Mouse (Mus musculus) embryonic facial prominence, embryonic 15.5 days (tissue): ENCODE measurements around the gene Hic1. TPM values are rescaled to one million over a fixed set of nuclear protein-coding genes. Genes with fewer than 3 reads are reported as not detected.
A peak's percentile ranks its signal among the peaks of the same experiment; 100 is the strongest.

Experiments used
- ATAC-seq: fragments of 200-750 bp; cut with Nextera tagmentation; 2 replicates; pipeline ENCODE4 v1.8.0; 2017; ENCODE audit warnings: low read depth, moderate TSS enrichment; ENCODE audit not compliant: insufficient number of reproducible peaks, low FRiP score, low TSS enrichment
- H3K27ac ChIP-seq: fragments of 300-500 bp; sonication (generic); replicated peaks from 2 replicates; pipeline ENCODE4 v1.5.1; 2015; ENCODE audit warnings: mild to moderate bottlenecking, inconsistent platforms
- H3K27me3 ChIP-seq: fragments of 300-500 bp; sonication (generic); 2 replicates; pipeline ENCODE4 v1.6.1; 2015; ENCODE audit warnings: inconsistent platforms
- H3K36me3 ChIP-seq: fragments of 300-500 bp; sonication (generic); 2 replicates; pipeline ENCODE4 v1.6.1; 2015; ENCODE audit warnings: mild to moderate bottlenecking, inconsistent platforms
- H3K4me1 ChIP-seq: fragments of 300-500 bp; sonication (generic); 2 replicates; pipeline ENCODE4 v1.6.1; 2015; ENCODE audit warnings: inconsistent platforms
- H3K4me2 ChIP-seq: fragments of 300-500 bp; sonication (generic); replicated peaks from 2 replicates; pipeline ENCODE4 v1.6.1; 2015; ENCODE audit warnings: mild to moderate bottlenecking, inconsistent platforms
- H3K4me3 ChIP-seq: fragments of 300-500 bp; sonication (generic); replicated peaks from 2 replicates; pipeline ENCODE4 v1.5.1; 2015; ENCODE audit warnings: mild to moderate bottlenecking, inconsistent platforms
- H3K9ac ChIP-seq: fragments of 300-500 bp; sonication (generic); 2 replicates; pipeline ENCODE4 v1.6.1; 2015; ENCODE audit warnings: inconsistent platforms
- H3K9me3 ChIP-seq: fragments of 300-500 bp; sonication (generic); replicated peaks from 2 replicates; pipeline ENCODE4 v1.6.1; 2016; ENCODE audit warnings: inconsistent platforms
- WGBS: fragments of 180-500 bp; shearing (Covaris S2); methylation state at CpG from one replicate; pipeline ENCODE4 v1.1.7; 2015; 5-methylcytosine and 5-hydroxymethylcytosine counted together
- polyA plus RNA-seq: library from polyadenylated mRNA; unstranded; fragments of >200 nt; fragmentation: Nextera tagmentation; extraction: Ambion mirVana; gene quantifications from 2 replicates; pipeline ENCODE4 v1.2.1, GENCODE M21; 2015

Gene Hic1
- polyA plus RNA-seq, 1 experiment from 2014 or later, result 17.7 TPM

DNA sequence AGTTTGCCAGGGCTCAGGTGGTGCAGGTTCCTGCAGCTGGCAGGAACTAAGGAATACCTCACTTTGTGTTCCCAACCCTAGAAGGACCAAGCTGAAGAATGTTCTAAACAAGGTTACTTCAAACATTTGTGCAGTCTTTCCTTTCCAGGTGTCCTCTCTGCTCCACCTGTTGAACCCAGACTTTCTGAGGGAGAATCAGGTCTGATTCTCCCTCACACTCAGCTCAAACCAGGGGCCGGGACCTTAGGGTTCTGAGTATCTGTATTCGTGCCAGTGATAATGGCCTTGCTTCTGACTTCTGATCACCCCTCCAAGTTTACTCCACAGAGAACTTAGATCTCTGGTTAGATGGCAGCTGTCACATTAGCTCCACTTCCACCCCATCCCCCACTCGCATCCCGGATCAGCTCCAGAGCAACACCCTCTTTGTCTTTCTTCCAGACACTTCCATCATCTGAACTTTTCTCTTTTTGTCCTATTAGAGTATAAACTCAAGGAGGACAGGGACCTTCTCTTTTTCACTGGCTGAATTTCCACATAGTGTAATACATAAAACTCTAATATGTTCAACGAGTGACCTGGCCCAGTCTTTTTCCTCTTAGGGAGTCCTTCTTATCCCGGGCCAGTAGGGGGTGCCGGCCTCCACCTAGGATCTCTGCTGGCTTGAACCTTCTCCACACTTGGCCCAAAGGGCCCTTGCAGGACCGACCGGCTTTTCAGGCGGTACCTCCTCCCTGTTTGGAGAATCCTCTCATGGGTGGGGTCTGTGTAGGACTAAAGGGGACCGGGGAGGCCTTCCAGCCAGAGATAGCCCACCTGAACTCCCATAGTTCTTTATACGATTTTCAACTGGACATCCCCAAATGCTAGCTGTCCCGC lies 23.3 kb upstream of the Hic1 start:
- ATAC-seq, result 0 out of 2 replicates have a peak, but pooled peaks have one; percentile 35
- H3K4me1 ChIP-seq, result peaks cover 66% of the 10 kb centered on the region
- H3K9me3 ChIP-seq, result no peaks in the 10 kb centered on the region
- H3K4me2 ChIP-seq, result peak overlapping the region; percentile 93
- peak overlapping the region; percentile 62 for H3K4me3 ChIP-seq
- H3K9ac ChIP-seq, result 0 out of 2 replicates have a peak overlapping the region, but pooled peaks have one; percentile 48
- WGBS, result 22% methylated on average over 13 of the region's 13 CpGs
- H3K27me3 ChIP-seq, result peaks cover 63% of the 10 kb centered on the region
- H3K36me3 ChIP-seq, result no peaks in the 10 kb centered on the region
- no peak overlapping the region for H3K27ac ChIP-seq

DNA sequence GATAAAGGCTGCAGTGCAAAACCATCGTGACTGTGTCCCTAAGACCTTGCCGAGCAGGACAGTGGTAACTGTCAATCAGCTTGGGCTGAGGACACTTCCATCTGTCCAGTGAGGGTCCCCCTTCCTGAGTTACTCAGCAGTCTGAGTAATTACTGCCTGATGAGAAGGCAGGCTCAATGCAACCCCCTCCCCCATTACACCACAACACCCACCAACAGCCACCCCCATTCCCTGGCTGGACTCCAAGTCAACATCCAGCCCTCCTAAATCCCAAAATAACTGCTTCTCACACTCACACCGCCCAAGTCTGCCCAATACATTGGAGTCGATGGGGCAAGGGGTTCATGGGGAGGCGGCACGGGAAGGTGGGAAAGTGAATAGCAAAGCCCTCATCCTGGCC lies 22.5 kb upstream of the Hic1 start:
- Histone ChIP-seq H3K36me3 (no peaks in the 10 kb centered on the region), H3K4me3 (no peak overlapping the region), H3K9me3 (no peaks in the 10 kb centered on the region), H3K27me3 (peaks cover 57% of the 10 kb centered on the region), H3K4me2 (no peak overlapping the region), H3K4me1 (peaks cover 66% of the 10 kb centered on the region), H3K27ac (no peak overlapping the region), H3K9ac (no peak overlapping the region)
- no peak for ATAC-seq
- 47% methylated on average over 6 of the region's 6 CpGs for WGBS

DNA sequence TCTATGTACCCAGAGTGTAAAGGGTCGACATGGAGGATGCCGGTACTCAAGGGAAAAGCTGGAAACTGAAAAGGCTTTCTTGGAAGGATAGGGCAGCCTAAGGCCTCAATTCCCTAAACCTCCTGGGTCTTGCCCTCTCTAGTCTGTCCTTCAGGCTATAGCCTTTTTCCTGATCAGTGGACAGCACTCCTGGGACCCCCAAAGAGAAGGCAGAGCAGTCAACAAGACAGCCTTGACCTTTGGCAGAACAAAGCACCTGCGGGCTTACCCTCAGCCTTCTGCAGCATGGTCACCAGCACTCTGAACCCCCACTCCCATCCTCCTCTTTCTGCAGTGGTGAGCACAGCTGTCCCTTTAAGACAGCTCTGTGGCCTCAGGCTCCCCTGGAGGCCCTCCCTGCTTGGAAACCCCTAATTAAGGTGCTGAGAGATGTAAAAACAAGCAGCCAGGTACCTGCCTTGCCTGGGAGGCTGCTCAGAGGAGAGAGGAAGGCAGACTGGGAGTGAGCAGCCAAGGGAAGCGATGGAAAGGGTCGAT lies 21.7 kb upstream of the Hic1 start, which contains the start of gene Dph1:
TSS of gene Dph1 (minus strand) at position 337 of the 537 bp plus-strand sequence.
- Histone ChIP-seq H3K9me3 (no peaks in the 10 kb centered on the region), H3K4me3 (peak within 1 kb of the TSS; percentile 91), H3K4me1 (peaks cover 62% of the 10 kb centered on the region), H3K9ac (peak within 1 kb of the TSS; percentile 54), H3K27me3 (peaks cover 49% of the 10 kb centered on the region), H3K36me3 (no peaks in the 10 kb centered on the region), H3K4me2 (peak within 1 kb of the TSS; percentile 85), H3K27ac (0 out of 2 replicates have a peak within 1 kb of the TSS, but pooled peaks have one; percentile 23)
- ATAC-seq, result no peak
- WGBS, result 38% methylated on average over 5 of the region's 5 CpGs

DNA sequence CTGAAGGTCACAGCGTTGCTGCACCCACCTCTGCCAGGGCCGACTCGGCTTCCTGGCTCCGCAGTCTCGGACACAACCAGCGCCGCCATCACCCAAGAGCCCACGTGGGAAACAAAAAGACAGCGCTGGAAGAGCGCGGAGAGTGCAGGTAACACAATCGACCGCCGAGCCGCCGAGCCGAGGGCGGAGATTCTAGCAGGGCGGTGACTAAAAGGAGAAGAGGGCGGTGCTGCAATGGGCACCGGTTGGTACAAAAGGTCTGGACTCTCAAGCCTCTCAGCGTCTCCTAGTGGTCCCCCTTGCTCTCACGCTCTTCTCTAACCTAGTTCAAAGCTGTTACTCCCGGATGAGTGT lies 21.0 kb upstream of the Hic1 start:
- under 1% methylated on average over 24 of the region's 24 CpGs for WGBS
- peak overlapping the region; percentile 91 for H3K4me3 ChIP-seq
- no peaks in the 10 kb centered on the region for H3K36me3 ChIP-seq
- H3K27ac ChIP-seq, result 0 out of 2 replicates have a peak overlapping the region, but pooled peaks have one; percentile 23
- H3K4me1 ChIP-seq, result peaks cover 56% of the 10 kb centered on the region
- H3K9me3 ChIP-seq, result no peaks in the 10 kb centered on the region
- peaks cover 42% of the 10 kb centered on the region for H3K27me3 ChIP-seq
- peak; percentile 70 for ATAC-seq
- H3K9ac ChIP-seq, result peak overlapping the region; percentile 54
- H3K4me2 ChIP-seq, result peak overlapping the region; percentile 85

DNA sequence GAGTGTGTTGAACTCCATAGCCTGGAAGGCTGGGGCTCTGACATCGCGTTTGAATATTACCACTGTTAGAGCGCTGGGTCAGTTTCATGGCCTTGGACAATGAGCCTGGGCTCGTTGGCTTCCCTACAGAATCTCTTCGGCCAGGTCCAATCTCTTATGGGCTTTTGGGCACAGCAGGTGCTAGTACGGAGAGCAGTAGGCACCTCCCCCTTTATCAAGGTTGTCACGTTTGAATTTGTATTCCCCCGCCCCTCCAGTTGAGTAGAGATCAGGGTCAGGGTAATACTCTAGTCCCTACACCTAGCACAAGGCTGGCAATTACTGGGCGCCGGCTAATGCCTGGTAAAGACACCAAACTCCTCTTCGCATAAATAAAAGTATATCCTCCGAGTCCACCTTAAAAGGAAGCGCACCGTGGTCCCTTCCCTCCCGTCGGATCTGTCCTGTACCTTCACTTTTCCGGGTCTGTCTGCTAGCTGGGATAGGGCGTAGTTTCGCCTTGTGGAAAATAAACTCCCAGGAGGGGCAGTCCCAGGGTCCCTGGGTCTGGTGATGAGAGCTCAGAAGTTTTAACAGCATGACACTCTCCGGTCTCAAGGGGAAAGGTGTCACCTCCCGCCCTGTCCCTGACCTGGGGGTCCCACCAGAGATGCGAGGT lies 20.5 kb upstream of the Hic1 start:
- Histone ChIP-seq H3K27me3 (peaks cover 37% of the 10 kb centered on the region), H3K9me3 (no peaks in the 10 kb centered on the region), H3K36me3 (no peaks in the 10 kb centered on the region), H3K9ac (peak overlapping the region; percentile 54), H3K4me1 (peaks cover 52% of the 10 kb centered on the region), H3K4me3 (peak overlapping the region; percentile 91), H3K27ac (no peak overlapping the region), H3K4me2 (peak overlapping the region; percentile 85)
- no peak for ATAC-seq
- WGBS, result 1% methylated on average over 22 of the region's 22 CpGs

DNA sequence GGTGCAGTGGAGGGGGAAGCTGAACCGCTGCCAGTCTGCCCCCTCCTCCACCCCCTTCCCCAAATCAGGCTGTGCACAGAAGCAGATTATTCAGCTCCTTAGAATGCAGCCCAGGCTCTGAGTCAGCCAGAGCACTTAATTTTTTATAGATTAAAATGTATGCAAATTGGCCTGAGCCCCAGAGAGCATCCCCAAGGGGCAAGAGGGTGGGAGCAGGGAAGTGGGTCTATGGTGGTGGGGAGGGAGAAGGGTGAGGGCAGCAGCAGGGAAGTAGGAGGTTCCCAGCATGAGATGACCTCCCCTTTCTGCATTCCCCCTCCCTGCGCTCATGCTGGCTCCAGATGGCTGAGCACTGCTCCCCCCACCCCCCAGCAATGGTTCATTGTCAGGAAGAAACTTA lies 15.7 kb upstream of the Hic1 start:
- no peak overlapping the region for H3K4me3 ChIP-seq
- no peak overlapping the region for H3K4me2 ChIP-seq
- peaks cover 41% of the 10 kb centered on the region for H3K36me3 ChIP-seq
- peaks cover 13% of the 10 kb centered on the region for H3K4me1 ChIP-seq
- no peaks in the 10 kb centered on the region for H3K27me3 ChIP-seq
- 74% methylated on average over 2 of the region's 2 CpGs for WGBS
- no peak overlapping the region for H3K9ac ChIP-seq
- no peaks in the 10 kb centered on the region for H3K9me3 ChIP-seq
- ATAC-seq, result no peak
- H3K27ac ChIP-seq, result no peak overlapping the region; the same call in 1 of the 2 replicates

DNA sequence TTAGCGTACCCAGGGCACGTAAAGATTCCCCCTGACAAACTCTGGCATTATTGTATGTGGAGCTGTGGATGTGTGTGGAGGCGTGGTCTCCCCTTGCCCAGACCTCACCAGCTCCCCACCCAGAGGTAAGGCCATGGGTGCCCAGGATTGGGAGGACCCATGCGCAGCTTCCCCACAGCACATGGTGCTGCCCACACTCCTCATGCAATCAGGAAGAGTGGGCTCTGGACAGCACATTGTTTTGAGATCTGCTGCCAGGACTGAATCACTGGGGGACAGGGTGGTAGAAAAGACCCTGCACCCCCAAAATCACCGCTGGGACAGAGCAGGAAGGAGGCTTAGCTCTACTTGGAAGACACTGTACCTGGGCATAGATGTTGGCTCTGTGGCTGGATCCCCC lies 15.3 kb upstream of the Hic1 start:
- peaks cover 10% of the 10 kb centered on the region for H3K4me1 ChIP-seq
- no peak overlapping the region for H3K9ac ChIP-seq
- no peak overlapping the region for H3K4me3 ChIP-seq
- no peak overlapping the region for H3K4me2 ChIP-seq
- peaks cover 41% of the 10 kb centered on the region for H3K36me3 ChIP-seq
- no peak overlapping the region; the same call in 1 of the 2 replicates for H3K27ac ChIP-seq
- 89% methylated on average over 5 of the region's 5 CpGs for WGBS
- no peaks in the 10 kb centered on the region for H3K9me3 ChIP-seq
- H3K27me3 ChIP-seq, result no peaks in the 10 kb centered on the region
- ATAC-seq, result 0 out of 2 replicates have a peak, but pooled peaks have one; percentile 35

DNA sequence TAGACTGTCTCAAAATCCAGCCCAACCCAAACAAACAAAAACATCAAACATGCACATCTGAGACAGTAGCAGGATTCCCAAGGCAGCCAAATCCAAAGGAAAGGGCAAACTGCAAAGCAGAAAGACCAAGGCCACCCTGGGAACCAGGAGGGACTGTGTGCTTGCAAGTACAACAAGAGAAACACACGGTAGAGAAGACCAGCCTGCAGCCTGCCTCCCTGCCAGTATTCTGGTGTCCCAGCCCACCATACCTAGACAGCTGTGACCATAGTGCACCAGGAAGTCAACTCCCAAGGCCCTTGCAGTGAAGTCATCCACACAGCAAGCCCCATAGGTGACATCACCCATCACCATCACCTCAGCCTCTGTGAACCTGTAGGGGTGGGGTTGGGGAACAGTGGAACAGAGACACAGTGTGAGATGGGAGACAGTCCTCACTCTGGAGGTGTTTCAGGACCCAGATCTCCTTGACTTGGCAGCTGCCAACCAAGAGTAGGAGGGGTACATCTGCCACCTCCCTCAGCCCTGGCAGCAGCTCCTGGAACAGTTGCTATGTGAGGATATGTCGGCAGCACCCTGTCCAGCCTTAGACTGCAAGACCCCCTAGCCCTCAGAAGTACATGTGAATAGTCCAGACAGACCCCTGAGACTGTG lies 14.7 kb upstream of the Hic1 start:
- no peak for ATAC-seq
- Histone ChIP-seq H3K9me3 (no peaks in the 10 kb centered on the region), H3K4me1 (peaks cover 6% of the 10 kb centered on the region), H3K27ac (no peak overlapping the region), H3K4me3 (no peak overlapping the region), H3K36me3 (peaks cover 41% of the 10 kb centered on the region), H3K9ac (no peak overlapping the region), H3K4me2 (no peak overlapping the region), H3K27me3 (no peaks in the 10 kb centered on the region)
- 81% methylated on average over 2 of the region's 2 CpGs for WGBS

DNA sequence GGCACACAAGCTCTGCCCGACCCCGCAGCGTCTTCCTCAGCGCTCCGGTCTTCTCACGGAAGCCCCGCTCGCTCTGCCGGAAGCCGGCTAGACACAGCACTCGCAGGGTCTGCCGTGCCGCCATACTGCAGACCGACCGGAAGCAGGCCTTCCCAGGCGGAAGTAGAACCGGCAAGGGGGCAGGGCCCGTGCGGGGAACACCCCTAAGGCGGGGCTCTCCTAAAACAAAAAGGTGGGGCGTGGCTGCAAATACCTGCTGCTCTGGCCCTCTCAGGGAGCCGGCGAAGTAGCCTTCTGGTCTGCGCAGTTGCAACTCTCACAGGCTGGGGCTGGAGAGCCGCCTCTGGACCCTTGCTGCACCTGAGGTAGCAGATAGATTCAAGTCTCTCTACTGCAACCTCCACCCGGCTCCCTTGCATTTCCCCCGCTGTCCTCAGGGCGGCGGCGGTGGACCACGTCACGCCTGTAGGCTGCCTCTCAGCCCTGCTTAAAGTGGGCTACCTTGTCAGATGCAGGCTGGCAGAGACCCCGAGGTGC lies 9.4 kb upstream of the Hic1 start, which contains the start of gene Ovca2:
TSS of gene Ovca2 (minus strand) at position 164 of the 537 bp plus-strand sequence.
- ATAC-seq, result peak; percentile 94
- Histone ChIP-seq H3K27ac (peak within 1 kb of the TSS; percentile 82), H3K9me3 (no peaks in the 10 kb centered on the region), H3K4me3 (peak within 1 kb of the TSS; percentile 59), H3K36me3 (peaks cover 48% of the 10 kb centered on the region), H3K9ac (peak within 1 kb of the TSS; percentile 53), H3K4me1 (peaks cover 18% of the 10 kb centered on the region), H3K27me3 (peaks cover 6% of the 10 kb centered on the region; the same call in 1 of the 2 replicates), H3K4me2 (peak within 1 kb of the TSS; percentile 71)
- WGBS, result under 1% methylated on average over 33 of the region's 33 CpGs

DNA sequence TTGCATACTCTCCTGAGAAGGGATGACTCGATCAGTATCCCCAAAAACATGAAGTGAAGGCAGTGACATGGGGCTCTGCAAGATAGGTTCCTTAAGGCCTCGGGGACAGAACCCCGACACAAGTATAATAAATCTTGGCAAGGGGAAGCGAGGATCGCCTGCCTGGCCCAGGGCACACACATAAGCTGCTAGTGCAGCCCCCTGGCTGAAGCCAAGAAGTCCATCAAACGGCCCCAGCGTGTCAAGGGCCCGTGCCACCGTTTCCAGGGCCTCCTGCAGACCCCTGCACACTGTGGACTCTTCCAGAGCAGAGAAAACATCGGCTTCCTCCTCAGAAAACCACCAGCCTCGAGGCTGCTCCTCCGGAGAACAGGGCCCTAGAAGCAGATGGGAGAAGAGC lies 8.7 kb upstream of the Hic1 start:
- 51% methylated on average over 12 of the region's 12 CpGs for WGBS
- Histone ChIP-seq H3K36me3 (peaks cover 40% of the 10 kb centered on the region), H3K27ac (0 out of 2 replicates have a peak overlapping the region, but pooled peaks have one; percentile 82), H3K9ac (peak overlapping the region; percentile 53), H3K9me3 (no peaks in the 10 kb centered on the region), H3K27me3 (peaks cover 13% of the 10 kb centered on the region), H3K4me2 (peak overlapping the region; percentile 71), H3K4me3 (peak overlapping the region; percentile 59), H3K4me1 (peaks cover 25% of the 10 kb centered on the region)
- ATAC-seq, result no peak
